Mouse (Mus musculus) lung, adult 2 months (tissue): Measurements from ENCODE around the gene Strn.

Experiments used
- CTCF ChIP-seq: fragments of 200-500 bp; IDR thresholded peaks from 2 replicates; pipeline ENCODE4 v1.5.1; 2011; ENCODE audit warnings: mild to moderate bottlenecking, low read length, control low read depth; ENCODE audit not compliant: insufficient read depth
- POLR2A ChIP-seq: fragments of 200-500 bp; IDR thresholded peaks from 2 replicates; pipeline ENCODE4 v1.6.1; 2011; ENCODE audit warnings: low read depth, mild to moderate bottlenecking, control low read depth, low read length, borderline replicate concordance; ENCODE audit errors: extremely low read depth

GRCm38 (mm10) chr17:78604431-78604830 is 132.6 kb downstream of the Strn start:
- TF ChIP-seq CTCF (peak; percentile 90), POLR2A (no peak)
